Comparison of ENCODE assay signal across 19 mouse cellular contexts in the genomic region with DNA sequence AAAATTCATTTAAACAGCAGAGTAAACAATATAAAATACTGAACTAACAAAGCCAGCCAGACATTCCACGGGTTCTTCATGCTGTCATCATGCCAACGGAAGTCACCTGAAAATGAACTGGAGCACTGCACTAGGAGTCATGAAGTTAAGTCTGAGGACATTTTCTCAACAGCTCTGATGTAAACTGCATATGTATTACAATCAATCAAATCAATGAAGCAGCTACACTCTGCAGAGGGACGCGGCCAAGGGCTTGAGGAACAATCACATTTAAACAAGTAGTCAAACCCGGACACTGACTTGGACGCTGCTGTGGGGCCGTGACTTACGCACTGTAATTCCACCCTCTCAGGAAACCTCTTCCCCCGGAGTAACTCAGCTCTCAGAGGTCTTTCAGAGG.
DNase-seq lines count a peak whose midpoint lies in the region; ATAC-seq and TF ChIP-seq lines count a peak whose summit lies in the region.
"Had no signal": no experiment of that assay in that cellular context is flagged by ENCODE, and none has a peak within 500 bp of the region (broad histone marks: within the 10 kb centered on the region; RNA-seq: fewer than 3 reads in every experiment).

No protein-coding gene starts in this region.

- no peak for ATAC-seq in neural tube, embryonic 13.5 days (ENCODE audit: low read depth)
- ATAC-seq in neural tube, embryonic 15.5 days (ENCODE audit: low FRiP score) = no peak
- ATAC-seq: forebrain, embryonic 14.5 days had no signal

- intact Hi-C loops in left cerebral cortex, adult 2 months (cut with DNase I) = loop anchor here (5.0 kb wide), 2 partner anchors 83 to 363 kb away; a partner anchor contains a TSS

- H3K9me3 ChIP-seq in heart, embryonic 10.5 days = no peaks in the 10 kb centered on the region
- no peaks in the 10 kb centered on the region for H3K9me3 ChIP-seq in neural tube, embryonic 13.5 days
- H3K9me3 ChIP-seq in neural tube, embryonic 15.5 days (replicated peaks) = no peaks in the 10 kb centered on the region
- H3K9me3 ChIP-seq: embryonic facial prominence, embryonic 15.5 days; forebrain, embryonic 10.5 days; heart, embryonic 13.5 days; hindbrain, embryonic 10.5 days had no signal

- 0 out of 2 replicates have a peak overlapping the region, but pooled peaks have one; percentile 13 for H3K9ac ChIP-seq in neural tube, embryonic 13.5 days
- no peak overlapping the region for H3K9ac ChIP-seq in neural tube, embryonic 15.5 days (replicated peaks)
- H3K9ac ChIP-seq: embryonic facial prominence, embryonic 15.5 days; heart, embryonic 13.5 days; hindbrain, embryonic 14.5 days had no signal

- DNase-seq in heart, embryonic 10.5 days (ENCODE audit: low spot score) = peak; percentile 61
- DNase-seq in heart, postnatal 4 days = no peak
- no peak for DNase-seq in left cerebral cortex, adult 2 months (ENCODE audit: extremely low spot score in 1 of 2, low spot score in 2 of 2)
- DNase-seq in left cerebral cortex, adult 18-20 months (ENCODE audit: low spot score in 2 of 2) = no peak
- DNase-seq: adrenal gland, adult 2 months; adrenal gland, postnatal 25 days; cerebellum, adult 11 months; cerebellum, adult 8-10 months; cerebellum, postnatal 14 days; embryo, embryonic 11 days had no signal

- no peak for TF ChIP-seq CTCF in left cerebral cortex, adult 2 months (IDR thresholded peaks at IDR 0.05)

- no peak overlapping the region for H3K4me2 ChIP-seq in neural tube, embryonic 13.5 days
- no peak overlapping the region for H3K4me2 ChIP-seq in neural tube, embryonic 15.5 days
- H3K4me2 ChIP-seq: embryonic facial prominence, embryonic 15.5 days; heart, embryonic 13.5 days; hindbrain, embryonic 14.5 days had no signal

- no peak overlapping the region for H3K27ac ChIP-seq in heart, embryonic 10.5 days
- peak overlapping the region; percentile 57; the same call in 1 of the 2 replicates for H3K27ac ChIP-seq in left cerebral cortex, adult 2 months
- no peak overlapping the region for H3K27ac ChIP-seq in neural tube, embryonic 13.5 days (replicated peaks)
- H3K27ac ChIP-seq in neural tube, embryonic 15.5 days (replicated peaks) = no peak overlapping the region
- H3K27ac ChIP-seq: embryonic facial prominence, embryonic 15.5 days; forebrain, embryonic 10.5 days; heart, embryonic 13.5 days; hindbrain, embryonic 14.5 days had no signal

- WGBS in heart, embryonic 10.5 days = 89% methylated on average over 9 of the region's 9 CpGs
- 66% methylated on average over 9 of the region's 9 CpGs for WGBS in neural tube, embryonic 13.5 days
- WGBS in neural tube, embryonic 15.5 days = 65% methylated on average over 9 of the region's 9 CpGs

- H3K27me3 ChIP-seq in heart, embryonic 10.5 days (ENCODE audit: insufficient read depth, poor library complexity, severe bottlenecking) = no peaks in the 10 kb centered on the region
- H3K27me3 ChIP-seq in neural tube, embryonic 13.5 days = no peaks in the 10 kb centered on the region
- H3K27me3 ChIP-seq in neural tube, embryonic 15.5 days (replicated peaks) = no peaks in the 10 kb centered on the region
- H3K27me3 ChIP-seq: embryonic facial prominence, embryonic 15.5 days; heart, embryonic 13.5 days had no signal

- H3K4me1 ChIP-seq in heart, embryonic 10.5 days = peaks cover 16% of the 10 kb centered on the region
- H3K4me1 ChIP-seq in neural tube, embryonic 13.5 days (replicated peaks) = peaks cover 24% of the 10 kb centered on the region
- peaks cover 19% of the 10 kb centered on the region for H3K4me1 ChIP-seq in neural tube, embryonic 15.5 days

- 0 out of 2 replicates have a peak, but pooled peaks cover 3% of the 10 kb centered on the region for H3K36me3 ChIP-seq in heart, embryonic 10.5 days
- peaks cover 7% of the 10 kb centered on the region; the same call in 1 of the 2 replicates for H3K36me3 ChIP-seq in neural tube, embryonic 13.5 days
- H3K36me3 ChIP-seq in neural tube, embryonic 15.5 days = no peaks in the 10 kb centered on the region
- H3K36me3 ChIP-seq: embryonic facial prominence, embryonic 15.5 days had no signal

- H3K4me3 ChIP-seq in heart, embryonic 10.5 days = no peak overlapping the region
- H3K4me3 ChIP-seq in left cerebral cortex, adult 2 months = no peak overlapping the region
- H3K4me3 ChIP-seq in neural tube, embryonic 13.5 days = no peak overlapping the region
- H3K4me3 ChIP-seq in neural tube, embryonic 15.5 days (replicated peaks) = no peak overlapping the region
- H3K4me3 ChIP-seq: embryonic facial prominence, embryonic 15.5 days; erythroblast, embryonic 14.5 days; forebrain, embryonic 10.5 days; heart, embryonic 13.5 days; hindbrain, embryonic 10.5 days had no signal
